Mouse (Mus musculus) liver, embryonic 14.5 days (tissue): ENCODE measurements around the gene Rhot1.

Experiments
- CTCF ChIP-seq: IDR thresholded peaks from 2 replicates; pipeline ENCODE4 v1.5.1; 2016; ENCODE audit warnings: antibody characterized with exemption, low read depth, control low read depth
- EP300 ChIP-seq: IDR thresholded peaks from 2 replicates; pipeline ENCODE4 v1.6.1; 2016; ENCODE audit warnings: antibody characterized with exemption, low read depth

DNA sequence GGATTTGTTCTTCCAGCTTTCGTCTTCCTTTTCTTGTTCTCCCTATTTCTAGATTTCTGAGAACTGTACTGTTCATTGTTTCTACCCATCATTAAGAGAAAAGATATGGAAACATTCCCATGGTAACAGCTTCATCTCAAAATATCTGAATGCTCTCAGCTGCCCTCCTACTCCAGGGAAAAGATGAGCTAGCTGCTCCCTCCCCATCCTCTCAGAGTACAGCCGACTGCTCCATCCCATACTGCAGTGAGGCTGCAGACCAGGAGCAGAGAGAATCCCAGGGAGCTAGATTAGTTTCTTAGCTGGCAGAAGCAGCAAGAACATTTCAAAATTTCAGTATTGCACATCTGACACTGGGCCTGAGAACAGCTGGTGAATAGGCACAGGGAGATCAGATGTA is 69.2 kb downstream of the Rhot1 start:
- TF ChIP-seq CTCF (no peak), EP300 (no peak)
